Mouse (Mus musculus) MEL (cell line): ENCODE measurements around the gene Cd300lf. TPM values are rescaled to one million over a fixed set of nuclear protein-coding genes. Genes with fewer than 3 reads are reported as not detected.

Experiments used
- DNase-seq: peaks from one replicate; pipeline ENCODE4 v3.0.0; 2011; ENCODE audit warnings: low read depth, low spot score
- H3K27ac ChIP-seq: 2 replicates; pipeline ENCODE4 v1.5.1; 2012; ENCODE audit warnings: low read depth, mild to moderate bottlenecking, control low read depth, low read length, moderate library complexity; ENCODE audit not compliant: control insufficient read depth
- H3K27me3 ChIP-seq, 2 experiments: fragments of 150-350 bp in 1 of 2; sonication (generic) in 1 of 2; 2 replicates each; pipeline ENCODE4 v1.6.1; 2012; ENCODE audit warnings: low read length in 2 of 2, mild to moderate bottlenecking in 2 of 2, improper control_type of control experiment in 1 of 2, moderate library complexity in 1 of 2; ENCODE audit not compliant: insufficient read depth in 2 of 2, control insufficient read depth in 1 of 2
- H3K36me3 ChIP-seq, 2 experiments: 2 replicates each; pipeline ENCODE4 v1.6.1; 2012 to 2014; ENCODE audit warnings: low read length in 2 of 2, improper control_type of control experiment in 1 of 2, inconsistent platforms in 1 of 2, mild to moderate bottlenecking in 1 of 2; ENCODE audit not compliant: insufficient read depth in 2 of 2, control insufficient read depth in 1 of 2
- H3K4me1 ChIP-seq, 2 experiments: fragments of 150-350 bp in 1 of 2; sonication (generic) in 1 of 2; 2 replicates each; pipeline ENCODE4 v1.6.1; 2012; ENCODE audit warnings: low read length in 2 of 2, improper control_type of control experiment in 1 of 2, mild to moderate bottlenecking in 1 of 2; ENCODE audit not compliant: insufficient read depth in 2 of 2, control insufficient read depth in 1 of 2
- H3K4me3 ChIP-seq, 2 experiments: fragments of 150-350 bp in 1 of 2; sonication (generic) in 1 of 2; 2 replicates each; pipeline ENCODE4 v1.5.1; 2012; ENCODE audit warnings: low read depth in 2 of 2, low read length in 2 of 2, mild to moderate bottlenecking in 2 of 2, moderate library complexity in 2 of 2, control low read depth in 1 of 2, improper control_type of control experiment in 1 of 2; ENCODE audit not compliant: control insufficient read depth in 1 of 2, insufficient read depth in 1 of 2
- H3K79me2 ChIP-seq: 2 replicates; pipeline ENCODE4 v1.6.1; 2012; ENCODE audit warnings: mild to moderate bottlenecking, low read length, moderate library complexity; ENCODE audit not compliant: control insufficient read depth, poor library complexity, insufficient read depth
- H3K9ac ChIP-seq: 2 replicates; pipeline ENCODE4 v1.6.1; 2012; ENCODE audit warnings: low read depth, mild to moderate bottlenecking, control low read depth, low read length, moderate library complexity; ENCODE audit not compliant: control insufficient read depth, poor library complexity, severe bottlenecking
- H3K9me3 ChIP-seq: fragments of 150-350 bp; sonication (generic); replicated peaks from 2 replicates; pipeline ENCODE4 v1.6.1; 2012; ENCODE audit warnings: mild to moderate bottlenecking, low read length, improper control_type of control experiment, moderate library complexity; ENCODE audit not compliant: insufficient read depth
- CTCF ChIP-seq, 3 experiments: IDR thresholded peaks in 2 of 3; conservative IDR thresholded peaks in 1 of 3; 2 replicates each; pipeline ENCODE4 v1.5.1; 2011 to 2012; ENCODE audit warnings: low read length in 3 of 3, low read depth in 2 of 3, mild to moderate bottlenecking in 2 of 3, improper control_type of control experiment in 1 of 3, inconsistent platforms in 1 of 3, mixed read lengths in 1 of 3, moderate library complexity in 1 of 3; ENCODE audit not compliant: control insufficient read depth in 1 of 3, insufficient read depth in 1 of 3, poor library complexity in 1 of 3, severe bottlenecking in 1 of 3
- JUND ChIP-seq: IDR thresholded peaks from 2 replicates; pipeline ENCODE4 v1.6.1; 2011; ENCODE audit warnings: low read depth, mild to moderate bottlenecking, improper control_type of control experiment, low read length
- KAT2A ChIP-seq: conservative IDR thresholded peaks from 2 replicates; pipeline ENCODE4 v1.6.1; 2012; ENCODE audit warnings: low read depth, low read length, improper control_type of control experiment, inconsistent platforms
- MAFK ChIP-seq: IDR thresholded peaks from 2 replicates; pipeline ENCODE4 v1.6.1; 2011; ENCODE audit warnings: low read depth, mild to moderate bottlenecking, low read length, improper control_type of control experiment, borderline replicate concordance
- MAX ChIP-seq: IDR thresholded peaks from 2 replicates; pipeline ENCODE4 v1.6.1; 2011; ENCODE audit warnings: low read length, improper control_type of control experiment
- MAZ ChIP-seq: IDR thresholded peaks from 2 replicates; pipeline ENCODE4 v1.6.1; 2012; ENCODE audit warnings: low read depth, mild to moderate bottlenecking, inconsistent platforms, low read length, improper control_type of control experiment
- MEF2A ChIP-seq: IDR thresholded peaks from 2 replicates; pipeline ENCODE4 v1.6.1; 2014; ENCODE audit warnings: low read depth, mild to moderate bottlenecking, inconsistent platforms, low read length, improper control_type of control experiment; ENCODE audit not compliant: poor library complexity, insufficient replicate concordance, severe bottlenecking; ENCODE audit errors: extremely low read depth
- MXI1 ChIP-seq: IDR thresholded peaks from 2 replicates; pipeline ENCODE4 v1.6.1; 2011; ENCODE audit warnings: mild to moderate bottlenecking, low read depth, low read length, improper control_type of control experiment
- MYB ChIP-seq: IDR thresholded peaks from 2 replicates; pipeline ENCODE4 v1.6.1; 2011; ENCODE audit warnings: mild to moderate bottlenecking, low read depth, low read length, improper control_type of control experiment
- MYC ChIP-seq: IDR thresholded peaks from 2 replicates; pipeline ENCODE4 v1.6.1; 2011; ENCODE audit warnings: low read depth, mild to moderate bottlenecking, low read length, improper control_type of control experiment, moderate library complexity
- NRF1 ChIP-seq: IDR thresholded peaks from 2 replicates; pipeline ENCODE4 v1.6.1; 2014; ENCODE audit warnings: low read depth, mild to moderate bottlenecking, inconsistent platforms, low read length, improper control_type of control experiment, moderate library complexity; ENCODE audit not compliant: poor library complexity, insufficient read depth, severe bottlenecking
- POLR2A ChIP-seq, 2 experiments: IDR thresholded peaks; 2 replicates each; pipeline ENCODE4 v1.6.1; 2011 to 2012; ENCODE audit warnings: low read length in 2 of 2, mild to moderate bottlenecking in 2 of 2, control low read depth in 1 of 2, improper control_type of control experiment in 1 of 2, low read depth in 1 of 2, moderate library complexity in 1 of 2; ENCODE audit not compliant: control insufficient read depth in 1 of 2, insufficient read depth in 1 of 2, poor library complexity in 1 of 2
- POLR2AphosphoS5 ChIP-seq: IDR thresholded peaks from 2 replicates; pipeline ENCODE4 v1.6.1; 2012; ENCODE audit warnings: low read depth, borderline replicate concordance, mild to moderate bottlenecking, inconsistent platforms, low read length, moderate library complexity, mixed read lengths
- RAD21 ChIP-seq: IDR thresholded peaks from 2 replicates; pipeline ENCODE4 v1.6.1; 2011; ENCODE audit warnings: mild to moderate bottlenecking, low read depth, low read length, improper control_type of control experiment
- RCOR1 ChIP-seq: IDR thresholded peaks from 2 replicates; pipeline ENCODE4 v1.6.1; 2012; ENCODE audit warnings: low read depth, mild to moderate bottlenecking, inconsistent platforms, low read length, improper control_type of control experiment
- SIN3A ChIP-seq: IDR thresholded peaks from 2 replicates; pipeline ENCODE4 v1.6.1; 2012; ENCODE audit warnings: low read length, improper control_type of control experiment, inconsistent platforms
- SMC3 ChIP-seq: IDR thresholded peaks from 2 replicates; pipeline ENCODE4 v1.6.1; 2011; ENCODE audit warnings: low read depth, low read length, improper control_type of control experiment
- TBP ChIP-seq: IDR thresholded peaks from 2 replicates; pipeline ENCODE4 v1.8.0; 2011; ENCODE audit warnings: low read depth, low read length, improper control_type of control experiment
- TCF12 ChIP-seq: IDR thresholded peaks from 2 replicates; pipeline ENCODE4 v1.6.1; 2014; ENCODE audit warnings: low read depth, mild to moderate bottlenecking, inconsistent platforms, low read length, improper control_type of control experiment, moderate library complexity
- UBTF ChIP-seq: IDR thresholded peaks from 2 replicates; pipeline ENCODE4 v1.6.1; 2012; ENCODE audit warnings: low read depth, mild to moderate bottlenecking, inconsistent platforms, low read length, improper control_type of control experiment, moderate library complexity, borderline replicate concordance; ENCODE audit not compliant: insufficient read depth
- USF1 ChIP-seq: IDR thresholded peaks from 2 replicates; pipeline ENCODE4 v1.6.1; 2014; ENCODE audit warnings: low read depth, mild to moderate bottlenecking, inconsistent platforms, low read length, improper control_type of control experiment, moderate library complexity
- USF2 ChIP-seq, 2 experiments: IDR thresholded peaks; 2 replicates each; pipeline ENCODE4 v1.6.1; 2011 to 2012; ENCODE audit warnings: improper control_type of control experiment in 2 of 2, low read length in 2 of 2, borderline replicate concordance in 1 of 2, inconsistent platforms in 1 of 2, low read depth in 1 of 2, mild to moderate bottlenecking in 1 of 2; ENCODE audit not compliant: insufficient read depth in 1 of 2
- ZC3H11A ChIP-seq: IDR thresholded peaks from 2 replicates; pipeline ENCODE4 v1.6.1; 2012; ENCODE audit warnings: low read depth, mild to moderate bottlenecking, inconsistent platforms, low read length, improper control_type of control experiment
- ZKSCAN1 ChIP-seq: IDR thresholded peaks from 2 replicates; pipeline ENCODE4 v1.6.1; 2012; ENCODE audit warnings: low read depth, mild to moderate bottlenecking, inconsistent platforms, low read length, improper control_type of control experiment, moderate library complexity
- ZNF384 ChIP-seq: IDR thresholded peaks from 2 replicates; pipeline ENCODE4 v1.6.1; 2012; ENCODE audit warnings: low read depth, mild to moderate bottlenecking, inconsistent platforms, low read length, improper control_type of control experiment
- polyA plus RNA-seq, 2 experiments: library from polyadenylated mRNA; stranded (reverse) in 1 of 2; unstranded in 1 of 2; fragments of >175 nt in 1 of 2; fragments of >200 nt in 1 of 2; gene quantifications; 2 replicates each; pipeline versions ENCODE4 v1.2.1 to v1.2.4; 2012; ENCODE audit warnings: low replicate concordance in 2 of 2, low read depth in 1 of 2; ENCODE audit not compliant: insufficient read length in 2 of 2, insufficient read depth in 1 of 2, missing spikeins in 1 of 2
- total RNA-seq: library from RNA; depleted of rRNA; stranded (reverse); fragments of 300-350 nt; gene quantifications from 2 replicates; pipeline ENCODE4 v1.2.3, GENCODE M21; 2012

The Cd300lf gene
- total and polyA plus RNA-seq, 3 experiments = 0.12 to 0.46 TPM; not detected in 1

GRCm38 (mm10) chr11:115092140-115092539 lies 41.7 kb downstream of the Cd300lf start:
- H3K36me3 ChIP-seq = no peaks in the 10 kb centered on the region
- TF ChIP-seq RAD21 = no peak
- no peak for TF ChIP-seq USF1
- TF ChIP-seq POLR2A (IDR thresholded peaks at IDR 0.05; ENCODE audit: control insufficient read depth in 1 of 2, insufficient read depth in 1 of 2, low read depth in 1 of 2, low read length in 2 of 2, poor library complexity in 1 of 2) = no peak
- TF ChIP-seq KAT2A = no peak
- TF ChIP-seq MAFK = no peak
- TF ChIP-seq JUND = no peak
- TF ChIP-seq MXI1 = no peak
- TF ChIP-seq MEF2A = no peak
- H3K4me3 ChIP-seq = no peak overlapping the region
- H3K27me3 ChIP-seq = no peaks in the 10 kb centered on the region
- H3K4me1 ChIP-seq = no peaks in the 10 kb centered on the region
- H3K9ac ChIP-seq = no peak overlapping the region
- no peaks in the 10 kb centered on the region for H3K9me3 ChIP-seq
- no peak for DNase-seq
- H3K79me2 ChIP-seq = no peaks in the 10 kb centered on the region
- no peak overlapping the region for H3K27ac ChIP-seq

- Histone ChIP-seq H3K9me3 (no peaks in the 10 kb centered on the region), H3K36me3 (no peaks in the 10 kb centered on the region), H3K27ac (no peak within 1 kb of the TSS), H3K4me1 (no peaks in the 10 kb centered on the region), H3K4me3 (no peak within 1 kb of the TSS), H3K27me3 (no peaks in the 10 kb centered on the region), H3K79me2 (no peaks in the 10 kb centered on the region), H3K9ac (no peak within 1 kb of the TSS)
- TF ChIP-seq ZNF384 = no peak
- no peak for DNase-seq
These were observed 42.4 kb downstream of the Cd300lf start, which contains the start of gene Rab37 for GRCm38 (mm10) chr11:115091362-115091901. Gene Rab37, plus strand, starts transcription at chr11:115091431.

- peak; percentile 45 for DNase-seq
- H3K9me3 ChIP-seq = no peaks in the 10 kb centered on the region
- no peak overlapping the region for H3K9ac ChIP-seq
- H3K4me3 ChIP-seq = no peak overlapping the region
- no peaks in the 10 kb centered on the region for H3K36me3 ChIP-seq
- H3K4me1 ChIP-seq = no peaks in the 10 kb centered on the region
- H3K27ac ChIP-seq = no peak overlapping the region
- no peaks in the 10 kb centered on the region for H3K27me3 ChIP-seq
- no peaks in the 10 kb centered on the region for H3K79me2 ChIP-seq
- TF ChIP-seq RAD21 (peak; percentile 69), ZKSCAN1 (no peak), MAZ (no peak), MYB (no peak), KAT2A (no peak), NRF1 (no peak), ZNF384 (no peak), POLR2A (IDR thresholded peaks at IDR 0.05; ENCODE audit: control insufficient read depth in 1 of 2, insufficient read depth in 1 of 2, low read depth in 1 of 2, low read length in 2 of 2, poor library complexity in 1 of 2) (no peak), CTCF (IDR thresholded peaks at IDR 0.05 in 2 of 3, conservative IDR thresholded peaks at IDR 0.05 in 1 of 3; ENCODE audit: control insufficient read depth in 1 of 3, insufficient read depth in 1 of 3, low read depth in 2 of 3, low read length in 3 of 3, poor library complexity in 1 of 3, severe bottlenecking in 1 of 3) (peak; percentile 75 to 93 (median 89)), RCOR1 (no peak), MYC (0 out of 2 replicates have a peak, but pooled peaks have one; percentile 38), TBP (no peak), MXI1 (no peak), TCF12 (no peak), POLR2AphosphoS5 (no peak), UBTF (no peak), ZC3H11A (peak; percentile 51), SMC3 (peak; percentile 73), MAX (no peak), SIN3A (no peak), USF2 (IDR thresholded peaks at IDR 0.05; ENCODE audit: borderline replicate concordance in 1 of 2, insufficient read depth in 1 of 2, low read depth in 1 of 2, low read length in 2 of 2) (no peak)
These were observed 43.9 kb downstream of the Cd300lf start for GRCm38 (mm10) chr11:115089853-115090252.
